Mouse (Mus musculus): ENCODE data around the gene Sorcs2. TPM values are rescaled to one million over a fixed set of nuclear protein-coding genes. Genes with fewer than 3 reads are reported as not detected.

Gene Sorcs2
- total and polyA plus RNA-seq, 3 experiments, result 0.42 to 1.6 (median 0.46) TPM

DNA sequence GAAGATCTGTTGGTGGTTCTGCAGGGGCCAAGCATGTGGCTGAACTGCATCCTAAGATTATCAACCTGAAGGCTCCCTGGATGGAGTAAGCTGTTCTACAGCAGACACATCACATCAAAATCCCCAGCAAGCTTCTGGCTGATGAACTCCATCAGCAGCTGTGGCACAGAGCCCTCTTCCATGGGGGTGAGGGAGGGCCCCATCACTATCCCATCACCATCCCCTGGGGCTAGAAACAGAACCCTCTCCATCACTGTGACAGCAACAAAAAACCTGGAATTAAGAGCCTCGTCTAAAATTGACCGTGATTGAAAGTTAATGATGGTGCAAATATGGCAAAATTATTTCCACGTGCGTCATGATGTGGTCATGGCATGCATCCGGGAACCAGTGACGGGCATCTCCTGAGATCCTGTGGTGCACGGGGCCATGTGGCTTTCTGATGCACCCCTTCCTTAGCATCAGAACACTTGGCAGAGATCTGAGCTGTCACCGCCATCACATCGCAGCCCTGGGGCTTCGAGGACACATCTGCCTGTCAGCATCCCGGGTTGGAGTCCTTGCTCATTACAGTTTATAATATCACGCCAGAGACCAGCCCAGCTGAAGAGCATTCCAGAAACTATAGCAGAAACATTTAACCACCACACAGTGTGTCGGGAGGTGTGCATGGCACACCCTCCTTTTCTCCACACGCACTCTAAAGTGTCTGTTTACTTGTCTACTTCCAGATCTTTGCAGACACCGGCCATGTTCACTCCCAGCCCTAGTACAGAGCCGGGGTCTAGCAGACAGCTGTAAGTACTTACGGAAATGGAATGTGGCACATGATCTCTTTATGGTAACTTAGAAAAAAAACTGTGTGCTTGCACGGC lies 143.1 kb downstream of the Sorcs2 start:
- dilution Hi-C loops (cut with MboI; ENCODE audit: extremely low pct_ligation_motif_present, extremely low pct_unique_long_range_greater_than_20kb, low sequenced_read_pairs) (no loop called here), in situ Hi-C loops (cut with MboI; ENCODE audit: low pct_ligation_motif_present, low pct_unique_long_range_greater_than_20kb, low sequenced_read_pairs) (no loop called here)
- H3K4me2 ChIP-seq (ENCODE audit: insufficient read depth, low read depth, poor library complexity, severe bottlenecking), result no peak overlapping the region
- H3K36me3 ChIP-seq (replicated peaks in 1 of 2; ENCODE audit: control insufficient read depth in 1 of 2, insufficient read depth in 1 of 2, low read length in 1 of 2), result no peaks in the 10 kb centered on the region
- H3K4me1 ChIP-seq (ENCODE audit: control insufficient read depth in 1 of 2, insufficient read depth in 2 of 2), result no peaks in the 10 kb centered on the region
- H3K79me2 ChIP-seq (replicated peaks; ENCODE audit: control insufficient read depth, extremely low read depth, insufficient read depth, poor library complexity, severe bottlenecking), result no peaks in the 10 kb centered on the region
- H3K9ac ChIP-seq (ENCODE audit: insufficient read depth, low read depth), result no peak overlapping the region
- no peak for DNase-seq (ENCODE audit: extremely low read depth)
- H3K27me3 ChIP-seq (replicated peaks), result peaks cover 96% of the 10 kb centered on the region
- no peak overlapping the region for H3K27ac ChIP-seq (ENCODE audit: insufficient read depth, low read depth)
- TF ChIP-seq NRF1 (IDR thresholded peaks at IDR 0.05; ENCODE audit: low read depth, low read length), result no peak
- no peak for TF ChIP-seq MXI1 (IDR thresholded peaks at IDR 0.05; ENCODE audit: low read depth, low read length)
- TF ChIP-seq TBP (conservative IDR thresholded peaks at IDR 0.05; ENCODE audit: low read depth, low read length), result no peak
- TF ChIP-seq MAZ (IDR thresholded peaks at IDR 0.05; ENCODE audit: low read depth, low read length), result no peak
- TF ChIP-seq ELF1 (IDR thresholded peaks at IDR 0.05; ENCODE audit: low read depth, low read length), result no peak
- TF ChIP-seq ZMIZ1 (IDR thresholded peaks at IDR 0.05; ENCODE audit: low read depth, low read length), result no peak
- no peak for TF ChIP-seq IRF4 (IDR thresholded peaks at IDR 0.05; ENCODE audit: low read depth, low read length)
- no peak for TF ChIP-seq MEF2A (IDR thresholded peaks at IDR 0.05; ENCODE audit: borderline replicate concordance, low read depth, low read length)
- no peak for TF ChIP-seq TCF12 (IDR thresholded peaks at IDR 0.05; ENCODE audit: low read depth, low read length)
- no peak for TF ChIP-seq EP300 (IDR thresholded peaks at IDR 0.05; ENCODE audit: low read length)
- TF ChIP-seq ZNF384 (IDR thresholded peaks at IDR 0.05; ENCODE audit: low read depth, low read length), result no peak
- no peak for TF ChIP-seq ZKSCAN1 (IDR thresholded peaks at IDR 0.05; ENCODE audit: borderline replicate concordance, low read depth, low read length)
- TF ChIP-seq KAT2A (IDR thresholded peaks at IDR 0.05; ENCODE audit: insufficient replicate concordance, low read length), result no peak
- H3K4me3 ChIP-seq (replicated peaks in 1 of 3; ENCODE audit: low read depth in 2 of 3, low read length in 2 of 3, poor library complexity in 1 of 3), result no peak overlapping the region
- no peaks in the 10 kb centered on the region for H3K9me3 ChIP-seq (replicated peaks; ENCODE audit: low read length)

GRCm38 (mm10) chr5:36252746-36253504 lies 145.0 kb downstream of the Sorcs2 start:
- H3K79me2 ChIP-seq (replicated peaks; ENCODE audit: control insufficient read depth, extremely low read depth, insufficient read depth, poor library complexity, severe bottlenecking), result no peaks in the 10 kb centered on the region
- no peak for DNase-seq (ENCODE audit: extremely low read depth)
- no peak overlapping the region for H3K9ac ChIP-seq (ENCODE audit: insufficient read depth, low read depth)
- no peaks in the 10 kb centered on the region for H3K9me3 ChIP-seq (replicated peaks; ENCODE audit: low read length)
- no peaks in the 10 kb centered on the region for H3K4me1 ChIP-seq (ENCODE audit: control insufficient read depth in 1 of 2, insufficient read depth in 2 of 2)
- H3K27me3 ChIP-seq (replicated peaks), result peaks cover 91% of the 10 kb centered on the region
- no peak overlapping the region for H3K27ac ChIP-seq (ENCODE audit: insufficient read depth, low read depth)
- dilution Hi-C loops (cut with MboI; ENCODE audit: extremely low pct_ligation_motif_present, extremely low pct_unique_long_range_greater_than_20kb, low sequenced_read_pairs), result no loop called here
- H3K4me2 ChIP-seq (ENCODE audit: insufficient read depth, low read depth, poor library complexity, severe bottlenecking), result no peak overlapping the region
- no peaks in the 10 kb centered on the region for H3K36me3 ChIP-seq (replicated peaks in 1 of 2; ENCODE audit: control insufficient read depth in 1 of 2, insufficient read depth in 1 of 2, low read length in 1 of 2)
- in situ Hi-C loops (cut with MboI; ENCODE audit: low pct_ligation_motif_present, low pct_unique_long_range_greater_than_20kb, low sequenced_read_pairs), result no loop called here
- H3K4me3 ChIP-seq (replicated peaks in 1 of 3; ENCODE audit: low read depth in 2 of 3, low read length in 2 of 3, poor library complexity in 1 of 3), result no peak overlapping the region
- TF ChIP-seq USF1 (IDR thresholded peaks at IDR 0.05; ENCODE audit: low read depth, low read length) (no peak), USF2 (conservative IDR thresholded peaks at IDR 0.05; ENCODE audit: low read depth, low read length) (no peak), ZC3H11A (IDR thresholded peaks at IDR 0.05; ENCODE audit: low read depth, low read length) (no peak), RAD21 (IDR thresholded peaks at IDR 0.05; ENCODE audit: low read depth, low read length) (no peak), MAFK (IDR thresholded peaks at IDR 0.05; ENCODE audit: insufficient replicate concordance, low read length) (no peak), JUN (IDR thresholded peaks at IDR 0.05; ENCODE audit: insufficient read depth, low read depth, low read length) (no peak), ELF1 (IDR thresholded peaks at IDR 0.05; ENCODE audit: low read depth, low read length) (no peak), MXI1 (IDR thresholded peaks at IDR 0.05; ENCODE audit: low read depth, low read length) (no peak), SIN3A (IDR thresholded peaks at IDR 0.05; ENCODE audit: low read length) (no peak), JUND (conservative IDR thresholded peaks at IDR 0.05; ENCODE audit: low read depth, low read length) (no peak), ZNF384 (IDR thresholded peaks at IDR 0.05; ENCODE audit: low read depth, low read length) (no peak), TCF12 (IDR thresholded peaks at IDR 0.05; ENCODE audit: low read depth, low read length) (no peak), CHD1 (IDR thresholded peaks at IDR 0.05; ENCODE audit: low read depth, low read length) (no peak), POLR2A (IDR thresholded peaks at IDR 0.05; ENCODE audit: low read depth, low read length) (no peak), BHLHE40 (IDR thresholded peaks at IDR 0.05; ENCODE audit: low read depth, low read length) (no peak)

Data from CH12.LX (cell line).